Mouse (Mus musculus): Measurements from ENCODE around the gene Frmd5.
"Not testable (repeated sequence)": the region's sequence is repeated elsewhere in the genome, so short reads cannot be mapped to it uniquely, and the experiment has no call there.

- TF ChIP-seq CTCF (IDR thresholded peaks at IDR 0.05; ENCODE audit: extremely low read depth, insufficient read depth, insufficient read length, insufficient replicate concordance), result not testable (repeated sequence)
- peak; percentile 94 for TF ChIP-seq POLR2A (IDR thresholded peaks at IDR 0.05; ENCODE audit: low read depth, low read length)
Observed at GRCm38 (mm10) chr2:121505942-121506882, 300.7 kb downstream of the Frmd5 start, which contains the start of the genes Mfap1a and Wdr76.

Measured in spleen, adult 2 months (tissue).